Mouse (Mus musculus) small intestine, adult 2 months (tissue): Measurements from ENCODE around the gene Mfsd10. TPM values are rescaled to one million over a fixed set of nuclear protein-coding genes. Genes with fewer than 3 reads are reported as not detected.

Experiments
- H3K27ac ChIP-seq: fragments of 200-500 bp; 2 replicates; pipeline ENCODE4 v1.5.1; 2012; ENCODE audit warnings: low read depth, low read length, control low read depth, inconsistent platforms; ENCODE audit not compliant: insufficient read depth
- H3K27me3 ChIP-seq: fragments of 200-500 bp; 2 replicates; pipeline ENCODE4 v1.6.1; 2012; ENCODE audit warnings: mild to moderate bottlenecking, moderate library complexity, low read length, inconsistent platforms; ENCODE audit not compliant: control insufficient read depth, insufficient read depth
- H3K36me3 ChIP-seq: fragments of 200-500 bp; 2 replicates; pipeline ENCODE4 v1.6.1; 2012; ENCODE audit warnings: mild to moderate bottlenecking, low read length, control low read depth, inconsistent platforms; ENCODE audit not compliant: control insufficient read depth, insufficient read depth
- H3K4me1 ChIP-seq: fragments of 200-500 bp; 2 replicates; pipeline ENCODE4 v1.6.1; 2012; ENCODE audit warnings: low read length, inconsistent platforms, mixed read lengths; ENCODE audit not compliant: control insufficient read depth, insufficient read depth, insufficient read length
- H3K4me3 ChIP-seq: fragments of 200-500 bp; 2 replicates; pipeline ENCODE4 v1.5.1; 2012; ENCODE audit warnings: low read depth, mild to moderate bottlenecking, control low read depth, inconsistent platforms, low read length, moderate library complexity
- CTCF ChIP-seq: fragments of 200-500 bp; IDR thresholded peaks from 2 replicates; pipeline ENCODE4 v1.5.1; 2012; ENCODE audit warnings: low read depth, mild to moderate bottlenecking, control low read depth, inconsistent platforms, low read length, moderate library complexity, mixed read lengths; ENCODE audit not compliant: insufficient replicate concordance, insufficient read length; ENCODE audit errors: extremely low read depth
- POLR2A ChIP-seq: fragments of 200-500 bp; IDR thresholded peaks from 2 replicates; pipeline ENCODE4 v1.6.1; 2012; ENCODE audit warnings: low read depth, mild to moderate bottlenecking, control low read depth, inconsistent platforms, low read length, moderate library complexity
- WGBS: fragments of 180-500 bp; shearing (Covaris S2); methylation state at CpG from one replicate; pipeline ENCODE4 v1.1.7; 2018; 5-methylcytosine and 5-hydroxymethylcytosine counted together
- polyA plus RNA-seq: library from polyadenylated mRNA; depleted of rRNA; stranded (reverse); fragments of >200 nt; gene quantifications from 2 replicates; pipeline ENCODE4 v1.2.3, GENCODE M21; 2012; rRNA removed

Gene Mfsd10
- polyA plus RNA-seq = 67.5 and 78.5 TPM in 2 replicates

GRCm38 (mm10) chr5:34636481-34637287 is at the start of gene Mfsd10:
TSS of gene Mfsd10 (minus strand) at chr5:34637212.
- peak within 1 kb of the TSS; percentile 26 for H3K27ac ChIP-seq
- H3K4me1 ChIP-seq = peaks cover 9% of the 10 kb centered on the region; the same call in 1 of the 2 replicates
- TF ChIP-seq CTCF (peak; percentile 36; the same call in 1 of the 2 replicates), POLR2A (no peak)
- no peaks in the 10 kb centered on the region for H3K27me3 ChIP-seq
- WGBS = under 1% methylated on average over 48 of the region's 48 CpGs
- peak within 1 kb of the TSS; percentile 74 for H3K4me3 ChIP-seq
- H3K36me3 ChIP-seq = peaks cover 22% of the 10 kb centered on the region

DNA sequence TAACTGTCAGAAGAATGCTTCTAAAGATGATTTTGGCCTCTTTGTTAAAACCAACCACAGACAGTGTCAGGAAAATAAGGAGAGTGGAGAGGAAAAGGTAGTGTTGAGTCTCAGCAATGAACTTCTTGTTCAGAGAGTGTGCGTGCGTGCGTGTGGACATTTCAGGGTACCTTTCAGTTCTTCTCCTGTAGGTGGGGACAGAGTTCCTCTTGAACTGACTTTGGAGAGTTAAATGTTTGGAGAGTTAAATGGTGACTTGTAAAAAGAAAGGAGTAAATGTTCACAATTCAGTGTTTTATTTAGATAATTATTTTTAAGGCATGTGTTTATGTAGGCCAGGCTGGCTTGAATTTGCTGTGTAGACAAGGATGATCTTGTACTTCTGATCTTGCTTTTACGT is 33.3 kb upstream of the Mfsd10 start:
- 96% methylated on average over 4 of the region's 4 CpGs for WGBS
- no peak overlapping the region for H3K4me3 ChIP-seq
- TF ChIP-seq POLR2A (no peak), CTCF (no peak)
- no peaks in the 10 kb centered on the region for H3K27me3 ChIP-seq
- H3K36me3 ChIP-seq = no peaks in the 10 kb centered on the region
- no peak overlapping the region for H3K27ac ChIP-seq
- no peaks in the 10 kb centered on the region for H3K4me1 ChIP-seq

DNA sequence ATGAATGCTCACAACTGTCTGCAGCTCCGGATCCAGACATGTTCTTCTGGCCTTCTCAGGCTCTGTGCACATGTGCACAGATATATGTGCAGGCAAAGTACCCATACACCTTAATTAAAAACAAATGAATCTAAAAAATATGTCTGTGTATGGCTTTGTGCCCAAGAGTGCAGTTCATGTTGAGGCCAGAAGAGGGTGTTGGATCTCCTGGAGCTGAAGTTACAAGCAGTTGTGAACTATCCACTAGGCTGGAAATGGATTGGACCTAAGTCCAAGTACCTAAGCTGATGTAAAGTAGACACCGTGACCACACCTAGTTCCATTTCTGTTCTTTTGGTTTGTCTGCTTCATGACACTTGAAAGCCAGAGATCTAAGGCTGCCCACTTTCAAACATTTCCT is 32.5 kb upstream of the Mfsd10 start:
- 80% methylated on average over 2 of the region's 2 CpGs for WGBS
- H3K4me3 ChIP-seq = no peak overlapping the region
- H3K27me3 ChIP-seq = no peaks in the 10 kb centered on the region
- no peaks in the 10 kb centered on the region for H3K36me3 ChIP-seq
- H3K27ac ChIP-seq = no peak overlapping the region
- TF ChIP-seq CTCF (no peak), POLR2A (no peak)
- no peaks in the 10 kb centered on the region for H3K4me1 ChIP-seq

DNA sequence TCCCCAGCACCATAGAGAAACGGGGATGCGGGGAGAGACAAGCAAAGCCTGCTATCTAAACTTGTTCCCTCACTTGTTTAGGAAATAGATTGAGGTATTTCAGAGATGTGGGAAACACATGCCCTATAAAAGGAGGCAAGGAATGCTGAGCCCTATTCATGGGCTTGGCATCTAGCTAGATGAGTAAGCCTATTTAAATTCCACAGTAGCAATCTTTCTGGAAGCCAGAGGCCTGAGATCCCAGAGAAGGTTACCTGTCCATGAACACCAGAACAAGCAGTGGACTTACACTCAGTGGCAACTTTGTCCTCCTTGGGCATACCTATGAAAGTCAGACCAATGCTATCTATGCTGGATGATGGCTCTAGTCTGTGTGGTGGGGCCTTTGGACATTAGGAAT is 26.2 kb upstream of the Mfsd10 start:
- no peak overlapping the region for H3K4me3 ChIP-seq
- no peaks in the 10 kb centered on the region for H3K27me3 ChIP-seq
- WGBS = 88% methylated on average over 2 of the region's 2 CpGs
- TF ChIP-seq POLR2A (no peak), CTCF (no peak)
- H3K36me3 ChIP-seq = no peaks in the 10 kb centered on the region
- H3K4me1 ChIP-seq = no peaks in the 10 kb centered on the region; the same call in 1 of the 2 replicates
- no peak overlapping the region for H3K27ac ChIP-seq

GRCm38 (mm10) chr5:34661909-34662308 is 24.9 kb upstream of the Mfsd10 start:
- no peaks in the 10 kb centered on the region; the same call in 1 of the 2 replicates for H3K4me1 ChIP-seq
- peaks cover 2% of the 10 kb centered on the region; the same call in 1 of the 2 replicates for H3K36me3 ChIP-seq
- no peaks in the 10 kb centered on the region for H3K27me3 ChIP-seq
- WGBS = 77% methylated on average over 4 of the region's 4 CpGs
- no peak overlapping the region for H3K4me3 ChIP-seq
- TF ChIP-seq POLR2A (no peak), CTCF (no peak)
- H3K27ac ChIP-seq = no peak overlapping the region

GRCm38 (mm10) chr5:34660591-34661130 is 23.6 kb upstream of the Mfsd10 start:
- H3K27ac ChIP-seq = peak overlapping the region; percentile 65
- peaks cover 7% of the 10 kb centered on the region for H3K36me3 ChIP-seq
- no peaks in the 10 kb centered on the region for H3K27me3 ChIP-seq
- no peak for TF ChIP-seq CTCF
- no peak for TF ChIP-seq POLR2A
- peak overlapping the region; percentile 75 for H3K4me3 ChIP-seq
- WGBS = under 1% methylated on average over 57 of the region's 57 CpGs
- H3K4me1 ChIP-seq = no peaks in the 10 kb centered on the region; the same call in 1 of the 2 replicates
